Mouse (Mus musculus): ENCODE data around the gene Slc22a15.

Gene Slc22a15

DNA sequence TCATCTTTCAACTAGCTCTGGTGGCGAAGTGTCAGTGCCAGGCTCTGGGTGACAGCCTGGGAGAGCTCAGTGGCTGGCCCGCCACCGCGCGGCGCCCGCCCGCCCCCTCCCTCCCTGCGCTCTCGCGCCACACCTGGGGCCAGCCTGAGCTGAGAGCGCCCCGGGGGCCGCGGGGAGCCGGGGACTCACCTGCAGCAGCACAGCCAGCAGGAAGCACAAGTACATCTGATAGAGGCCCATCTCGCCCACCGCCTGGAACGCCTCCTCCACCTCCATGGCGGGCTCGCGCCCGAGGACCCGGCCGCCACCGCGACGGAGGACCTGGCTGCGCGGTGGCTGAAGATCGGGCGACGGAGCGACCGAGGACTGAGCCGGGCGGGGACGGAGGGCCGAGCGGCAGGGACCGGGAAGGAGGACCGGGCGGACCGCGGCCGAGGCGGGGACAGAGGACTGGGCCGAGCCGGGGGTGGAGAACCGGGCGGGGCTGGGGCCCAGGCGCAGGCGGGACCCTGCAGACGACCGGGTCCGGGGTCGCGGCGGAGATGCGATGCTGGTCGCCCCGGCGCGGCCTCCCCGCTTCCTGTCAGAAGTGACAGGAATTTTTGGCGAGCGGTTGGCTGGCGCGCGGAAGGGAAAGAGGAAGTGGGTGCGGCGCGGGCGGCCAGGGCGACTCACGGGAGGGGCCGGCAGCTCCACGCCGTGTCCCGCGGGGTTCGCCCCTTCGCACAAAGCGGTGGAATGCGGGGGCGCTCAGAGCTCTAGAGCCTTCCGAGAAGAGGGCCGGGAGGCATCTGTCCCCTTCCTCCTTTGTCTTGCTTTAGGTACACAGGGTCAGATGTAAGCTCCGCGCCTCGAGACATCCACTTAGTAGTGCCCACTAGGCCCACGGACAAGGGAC, at the start of gene Slc22a15:
Gene Slc22a15, minus strand, starts transcription at position 611 of the 898 bp plus-strand sequence.
- DNase-seq (ENCODE audit: low read depth, low spot score) = peak; percentile 14

DNA sequence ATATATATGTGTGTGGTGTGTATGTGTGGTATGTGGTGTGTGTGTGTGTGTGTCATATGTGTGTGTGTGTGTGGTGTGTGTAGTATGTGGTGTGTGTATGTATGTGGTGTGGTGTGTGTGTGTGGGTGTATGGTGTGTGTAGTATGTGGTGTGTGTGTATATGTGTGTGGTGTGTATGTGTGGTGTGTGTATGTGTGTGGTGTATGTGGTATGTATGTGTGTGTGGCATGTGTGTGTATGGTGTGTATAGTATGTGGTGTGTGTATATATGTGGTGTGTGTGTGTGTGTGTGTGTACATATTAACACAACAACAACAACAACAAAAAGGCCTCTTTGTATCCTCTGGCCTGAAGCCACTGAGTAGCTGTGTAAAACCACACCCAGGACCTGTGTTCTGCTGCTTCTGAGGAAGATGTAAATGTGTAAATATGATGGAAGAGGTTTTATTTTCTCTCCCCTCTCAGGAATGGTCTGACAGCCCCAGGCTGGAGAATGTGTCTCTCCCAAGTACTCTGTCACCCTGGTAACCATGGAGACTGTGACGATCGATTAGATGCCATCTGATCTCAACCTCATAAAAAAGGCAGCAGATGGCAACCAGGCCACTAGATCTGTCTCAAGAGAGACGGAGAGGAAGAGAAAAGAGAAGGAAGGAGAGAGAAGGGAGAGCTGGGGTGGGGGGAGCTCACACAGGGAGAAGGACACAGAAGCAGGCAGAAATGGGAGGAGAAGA, 42.7 kb upstream of the Slc22a15 start:
- DNase-seq (ENCODE audit: low read depth, low spot score) = no peak

DNA sequence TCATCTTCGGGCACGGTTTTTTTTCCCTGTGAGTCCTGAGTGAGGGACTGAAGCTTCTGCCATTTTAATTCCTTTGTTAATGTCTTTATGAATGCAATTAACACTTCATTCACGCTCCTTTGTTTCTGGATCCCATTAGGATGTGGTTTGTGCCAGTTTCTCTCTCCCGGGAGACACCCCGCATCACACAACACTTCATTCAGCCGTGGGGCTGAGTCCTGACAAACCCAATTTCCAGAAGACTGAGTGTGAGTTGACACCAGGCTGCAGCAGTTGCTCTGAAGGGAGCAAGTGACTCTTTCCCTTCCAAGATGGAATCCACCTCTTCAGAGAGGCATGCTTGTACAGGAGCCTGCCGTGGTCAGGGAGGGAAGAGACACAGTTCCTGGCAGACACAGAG, 40.1 kb upstream of the Slc22a15 start:
- DNase-seq (ENCODE audit: low read depth, low spot score) = no peak

DNA sequence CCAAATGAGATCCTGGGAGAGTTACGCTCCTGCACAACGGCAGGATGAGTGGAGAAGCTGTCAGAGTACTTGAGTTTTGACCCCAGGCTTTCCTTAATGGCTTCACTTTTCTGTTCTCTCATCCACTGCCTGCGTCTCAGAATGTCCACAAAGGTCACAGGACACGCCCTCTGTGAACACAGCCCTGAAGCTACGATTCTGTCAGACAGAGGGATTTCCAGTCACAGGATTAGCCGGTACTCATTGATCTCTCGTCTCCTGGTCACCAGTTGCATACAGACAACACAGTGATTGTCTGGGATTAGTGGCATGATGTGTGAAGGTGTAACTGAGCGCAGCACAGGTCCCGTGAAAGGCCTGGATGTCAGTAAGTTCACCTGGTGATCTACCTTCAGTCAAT, 39.2 kb upstream of the Slc22a15 start:
- no peak for DNase-seq (ENCODE audit: low read depth, low spot score)

GRCm38 (mm10) chr3:101961146-101961835, 37.0 kb upstream of the Slc22a15 start:
- DNase-seq (ENCODE audit: low read depth, low spot score) = no peak

DNA sequence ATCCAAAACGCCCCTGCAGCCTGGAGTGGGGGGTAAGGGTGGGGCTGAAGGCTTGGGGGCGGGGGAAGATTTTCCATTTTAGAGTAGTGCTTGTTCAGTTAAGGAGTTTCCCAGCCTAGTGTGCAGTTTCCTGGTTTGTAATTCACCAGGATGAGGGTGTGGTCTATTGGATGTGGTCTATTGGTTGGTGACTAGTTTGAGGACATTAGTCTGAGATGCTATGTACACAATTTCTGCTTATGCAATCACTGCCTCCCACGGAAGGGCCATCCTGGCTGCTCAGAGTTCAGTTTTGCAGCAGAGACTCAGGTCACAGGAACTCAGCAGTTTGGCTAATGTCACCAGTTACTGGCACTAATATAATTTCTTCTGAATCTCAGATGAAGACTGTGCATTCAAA, 33.8 kb upstream of the Slc22a15 start:
- no peak for DNase-seq (ENCODE audit: low read depth, low spot score)

DNA sequence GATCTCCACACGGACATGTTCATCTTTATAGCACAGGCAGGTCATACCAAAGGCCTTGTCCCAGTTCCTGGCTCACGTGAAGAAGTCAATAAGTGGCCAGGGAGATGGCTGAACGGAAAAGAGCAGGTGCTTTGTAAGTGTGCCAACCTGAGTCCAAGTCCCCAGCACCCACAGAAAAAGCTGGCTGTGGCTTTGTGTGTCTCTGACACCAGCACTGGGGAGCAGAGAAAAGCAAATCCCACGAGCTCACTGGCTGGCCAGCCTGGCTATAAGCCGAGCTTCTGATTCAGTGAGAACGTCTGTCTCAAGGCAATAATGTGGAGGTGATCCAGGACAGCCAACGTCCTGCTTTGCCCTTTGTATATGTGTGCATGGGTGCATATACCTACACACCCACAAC, 29.3 kb upstream of the Slc22a15 start:
- DNase-seq (ENCODE audit: low read depth, low spot score) = no peak

DNA sequence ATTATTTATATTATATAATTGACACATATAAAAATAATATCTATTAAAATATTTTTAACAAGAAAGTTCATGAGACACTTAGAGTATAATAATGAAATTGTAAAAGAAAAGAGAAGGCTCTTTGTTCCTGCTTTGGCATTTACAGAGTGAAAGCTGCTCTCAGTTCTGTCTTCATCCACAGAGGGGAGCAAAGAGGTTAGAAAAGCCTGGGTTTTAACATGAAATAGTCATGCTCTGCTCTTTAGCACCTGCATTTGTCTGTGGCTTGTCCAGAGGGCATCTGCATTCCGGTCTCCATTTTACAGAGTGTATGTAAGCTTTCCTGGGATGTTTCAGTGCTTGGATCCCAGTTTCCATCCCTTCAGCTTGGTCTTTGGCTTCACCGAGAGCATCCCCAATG, 28.3 kb upstream of the Slc22a15 start:
- no peak for DNase-seq (ENCODE audit: low read depth, low spot score)

DNA sequence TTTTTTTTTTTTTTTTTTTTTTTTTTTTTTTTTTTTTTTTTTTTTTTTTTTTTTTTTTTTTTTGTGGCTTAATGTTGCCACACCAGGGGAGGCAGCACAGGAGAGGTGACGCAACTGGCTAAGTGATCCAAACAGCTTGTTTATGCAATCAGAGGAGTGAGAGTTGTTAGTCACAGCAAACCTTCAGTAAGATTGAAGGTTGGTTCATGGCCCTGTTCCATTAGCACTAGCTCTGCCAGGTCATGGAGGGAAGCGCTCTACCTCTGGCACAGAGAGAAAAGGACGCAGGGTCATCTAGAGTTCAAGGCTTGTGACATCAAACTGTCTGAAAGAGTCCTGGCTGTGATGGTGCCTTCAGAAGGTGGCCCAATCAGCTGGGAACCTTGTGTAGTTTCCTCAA, 24.3 kb upstream of the Slc22a15 start:
- DNase-seq (ENCODE audit: low read depth, low spot score) = no peak

DNA sequence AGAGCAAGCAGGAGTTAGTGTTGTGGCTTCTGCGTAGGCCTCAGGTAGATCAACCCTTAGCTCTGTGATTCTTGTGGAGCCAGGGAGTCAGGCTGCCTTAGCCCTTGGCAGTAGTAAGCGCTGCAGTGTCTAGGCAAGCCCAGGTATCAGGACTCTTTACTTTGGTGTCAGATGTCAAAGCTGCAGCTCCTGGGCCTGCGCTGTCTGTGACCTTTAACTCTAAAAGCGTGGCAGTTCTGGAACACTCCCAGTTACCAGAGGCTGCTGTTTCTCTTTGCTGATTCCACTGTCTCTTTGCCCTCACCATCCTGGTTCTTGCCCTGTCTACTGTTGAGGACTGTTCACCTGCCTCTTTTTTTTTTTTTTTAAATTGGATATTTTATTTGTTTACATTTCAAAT, 23.0 kb upstream of the Slc22a15 start:
- DNase-seq (ENCODE audit: low read depth, low spot score) = no peak

GRCm38 (mm10) chr3:101945257-101945656, 21.0 kb upstream of the Slc22a15 start:
- DNase-seq (ENCODE audit: low read depth, low spot score) = no peak

- no peak for DNase-seq (ENCODE audit: low read depth, low spot score)
Measured at GRCm38 (mm10) chr3:101940418-101940817, 16.2 kb upstream of the Slc22a15 start.

GRCm38 (mm10) chr3:101939865-101940264, 15.6 kb upstream of the Slc22a15 start:
- DNase-seq (ENCODE audit: low read depth, low spot score) = no peak

- DNase-seq (ENCODE audit: low read depth, low spot score) = no peak
Measured at GRCm38 (mm10) chr3:101939152-101939551, 14.9 kb upstream of the Slc22a15 start.

- DNase-seq (ENCODE audit: low read depth, low spot score) = no peak
Measured at GRCm38 (mm10) chr3:101936369-101936768, 12.1 kb upstream of the Slc22a15 start.

GRCm38 (mm10) chr3:101933820-101934219, 9.6 kb upstream of the Slc22a15 start:
- no peak for DNase-seq (ENCODE audit: low read depth, low spot score)

DNA sequence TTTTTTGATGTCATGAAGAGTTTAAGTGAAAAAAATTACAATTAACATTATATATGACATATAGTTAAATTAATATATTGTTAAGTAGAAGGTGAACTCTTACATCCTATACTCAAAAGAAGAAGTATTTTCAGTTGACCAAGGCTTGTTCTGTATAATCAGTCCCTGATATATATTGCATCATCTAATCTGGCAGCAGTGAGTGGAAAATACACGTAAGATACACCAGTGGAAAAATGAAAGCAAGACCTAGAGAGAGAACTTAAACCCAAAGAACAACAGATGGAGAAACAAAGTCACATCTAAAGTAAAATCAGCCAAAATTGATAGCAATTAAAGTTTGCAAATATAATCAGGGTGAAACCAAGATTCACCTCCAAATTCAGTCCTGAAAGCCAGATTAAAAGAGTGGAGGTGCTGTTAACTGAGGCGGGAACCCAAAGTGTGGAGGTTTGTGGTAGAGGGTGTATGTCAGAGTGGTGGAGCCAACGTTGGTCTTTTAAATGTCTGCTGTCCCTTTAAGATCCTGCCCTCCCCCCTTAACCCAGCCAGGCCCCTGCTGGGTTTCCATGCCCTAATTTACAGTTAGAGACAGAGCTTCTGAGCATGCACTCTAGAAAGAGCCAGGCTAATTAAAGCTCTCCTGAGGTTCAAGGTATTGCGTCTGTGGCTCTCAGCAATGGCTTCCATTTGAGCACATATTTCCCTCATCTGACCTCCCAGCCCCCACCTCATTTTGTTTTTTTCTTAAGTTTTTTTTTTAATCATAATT, 5.0 kb upstream of the Slc22a15 start:
- no peak for DNase-seq (ENCODE audit: low read depth, low spot score)

DNA sequence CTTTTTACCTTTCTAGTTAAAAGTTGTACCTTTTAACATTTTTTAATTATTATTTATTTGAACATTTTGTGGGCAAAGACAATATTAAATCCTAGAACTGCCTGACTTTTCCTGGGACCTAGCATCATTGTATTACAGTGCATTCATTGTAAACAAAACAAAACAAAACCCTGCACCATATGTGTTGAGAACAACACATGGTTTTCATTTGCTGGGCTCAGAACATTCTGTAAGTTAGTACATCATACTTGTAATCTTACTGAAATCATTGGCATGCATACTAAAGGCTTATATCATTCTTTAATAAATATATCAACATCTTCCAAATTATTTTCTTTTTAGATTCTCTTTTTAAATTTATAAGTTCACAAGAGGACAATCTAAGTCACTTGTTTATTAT, 2.4 kb upstream of the Slc22a15 start:
- DNase-seq (ENCODE audit: low read depth, low spot score) = no peak

DNA sequence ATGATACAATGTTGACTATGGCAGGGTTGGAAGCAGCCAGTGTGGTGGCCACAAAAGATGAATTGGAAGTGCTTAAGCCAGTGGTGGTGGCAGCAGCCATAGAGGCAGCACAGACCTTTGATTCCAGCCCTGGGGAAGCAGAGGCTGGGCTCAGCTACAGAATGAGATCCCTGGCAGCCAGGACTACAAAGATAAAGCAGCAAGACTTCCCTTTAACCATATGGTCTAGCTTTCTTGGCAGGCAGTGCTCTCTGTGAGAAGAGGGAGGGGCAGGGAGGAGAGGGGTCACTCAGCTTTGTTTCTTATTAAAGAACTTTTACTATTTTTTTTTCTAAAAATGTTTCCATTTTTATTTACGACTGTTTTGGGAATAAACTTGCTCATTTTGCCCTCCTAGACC, 1.4 kb upstream of the Slc22a15 start:
- DNase-seq (ENCODE audit: low read depth, low spot score) = no peak

DNA sequence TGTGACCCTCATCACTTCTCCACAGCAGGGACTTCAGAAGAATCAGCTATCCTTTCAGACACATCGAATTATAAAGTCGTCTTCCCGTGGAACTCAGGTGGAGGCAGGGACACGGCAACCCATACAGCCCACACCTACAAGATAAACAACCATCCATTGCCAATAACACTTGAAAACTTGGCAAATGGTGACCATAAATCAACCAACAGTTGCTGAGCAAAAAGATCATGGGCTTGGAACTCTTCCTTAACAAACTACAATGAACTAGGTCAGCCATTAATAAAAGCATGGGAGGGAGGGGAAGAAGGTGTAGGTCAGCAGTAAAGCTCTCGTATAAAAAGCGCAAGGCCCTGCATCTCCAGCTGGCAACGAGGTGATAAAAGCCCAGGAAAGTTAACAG, 1.9 kb downstream of the Slc22a15 start:
- DNase-seq (ENCODE audit: low read depth, low spot score) = no peak

- DNase-seq (ENCODE audit: low read depth, low spot score) = no peak
Measured at GRCm38 (mm10) chr3:101918526-101918925, 5.7 kb downstream of the Slc22a15 start.

- DNase-seq (ENCODE audit: low read depth, low spot score) = no peak
Measured at GRCm38 (mm10) chr3:101917665-101918064, 6.6 kb downstream of the Slc22a15 start.

All from ES-CJ7 (cell line).